Mouse (Mus musculus) kidney, embryonic 14.5 days (tissue): ENCODE data around the gene Snrnp35. TPM values are rescaled to one million over a fixed set of nuclear protein-coding genes. Genes with fewer than 3 reads are reported as not detected.

ENCODE experiments used
- ATAC-seq: fragments of 200-750 bp; cut with Nextera tagmentation; 2 replicates; pipeline ENCODE4 v1.8.0; 2017; ENCODE audit warnings: moderate number of reproducible peaks, mild to moderate bottlenecking, moderate TSS enrichment, moderate library complexity; ENCODE audit not compliant: low FRiP score, low TSS enrichment
- H3K27ac ChIP-seq: fragments of 300-500 bp; sonication (generic); 2 replicates; pipeline ENCODE4 v1.5.1; 2014; ENCODE audit warnings: low read depth, mild to moderate bottlenecking, low read length, moderate library complexity, mixed read lengths
- H3K27me3 ChIP-seq: fragments of 300-500 bp; sonication (generic); 2 replicates; pipeline ENCODE4 v1.6.1; 2014; ENCODE audit warnings: mild to moderate bottlenecking, low read length; ENCODE audit not compliant: control insufficient read depth, insufficient read depth
- H3K36me3 ChIP-seq: fragments of 300-500 bp; sonication (generic); 2 replicates; pipeline ENCODE4 v1.6.1; 2014; ENCODE audit warnings: low read length, mixed read lengths; ENCODE audit not compliant: control insufficient read depth, insufficient read depth
- H3K4me1 ChIP-seq: fragments of 300-500 bp; sonication (generic); 2 replicates; pipeline ENCODE4 v1.6.1; 2014; ENCODE audit warnings: low read length, mixed read lengths; ENCODE audit not compliant: control insufficient read depth, insufficient read depth
- H3K4me2 ChIP-seq: fragments of 300-500 bp; sonication (generic); replicated peaks from 2 replicates; pipeline ENCODE4 v1.6.1; 2014; ENCODE audit warnings: low read depth, mild to moderate bottlenecking, low read length
- H3K4me3 ChIP-seq: fragments of 300-500 bp; sonication (generic); 2 replicates; pipeline ENCODE4 v1.5.1; 2014; ENCODE audit warnings: mild to moderate bottlenecking, low read length
- H3K9ac ChIP-seq: fragments of 300-500 bp; sonication (generic); 2 replicates; pipeline ENCODE4 v1.6.1; 2014; ENCODE audit warnings: low read depth, mild to moderate bottlenecking, low read length, moderate library complexity
- H3K9me3 ChIP-seq: fragments of 300-500 bp; sonication (generic); 2 replicates; pipeline ENCODE4 v1.6.1; 2016; ENCODE audit warnings: low read length; ENCODE audit not compliant: control insufficient read depth
- WGBS: fragments of 180-500 bp; shearing (Covaris S2); extraction: QIAGEN DNeasy Blood & Tissue Kit; methylation state at CpG from one replicate; pipeline ENCODE4 v1.1.7; 2014; 5-methylcytosine and 5-hydroxymethylcytosine counted together
- polyA plus RNA-seq: library from polyadenylated mRNA; unstranded; fragments of >200 nt; fragmentation: Nextera tagmentation; extraction: Ambion mirVana; gene quantifications from 2 replicates; pipeline ENCODE4 v1.2.1, GENCODE M21; 2014

Snrnp35 gene
- polyA plus RNA-seq, 1 experiment from 2014 or later, result 12.8 TPM

- WGBS, result 82% methylated on average over 1 of the region's 1 CpGs
- H3K9ac ChIP-seq, result no peak overlapping the region
- no peak overlapping the region for H3K4me2 ChIP-seq
- H3K36me3 ChIP-seq, result no peaks in the 10 kb centered on the region
- ATAC-seq, result no peak
- no peak overlapping the region for H3K4me3 ChIP-seq
- no peaks in the 10 kb centered on the region for H3K27me3 ChIP-seq
- peaks cover 3% of the 10 kb centered on the region; the same call in 1 of the 2 replicates for H3K4me1 ChIP-seq
- H3K27ac ChIP-seq, result peak overlapping the region; percentile 71
- H3K9me3 ChIP-seq, result no peaks in the 10 kb centered on the region
Observed at GRCm38 (mm10) chr5:124478873-124479204, 4.1 kb upstream of the Snrnp35 start.

- Histone ChIP-seq H3K4me2 (no peak overlapping the region), H3K9ac (no peak overlapping the region), H3K4me3 (no peak overlapping the region), H3K9me3 (no peaks in the 10 kb centered on the region), H3K27ac (no peak overlapping the region), H3K4me1 (peaks cover 7% of the 10 kb centered on the region), H3K36me3 (peaks cover 3% of the 10 kb centered on the region; the same call in 1 of the 2 replicates), H3K27me3 (no peaks in the 10 kb centered on the region)
- no peak for ATAC-seq
- 63% methylated on average over 4 of the region's 4 CpGs for WGBS
Observed at GRCm38 (mm10) chr5:124480119-124480518, 2.8 kb upstream of the Snrnp35 start.

- no peak overlapping the region for H3K4me3 ChIP-seq
- ATAC-seq, result no peak
- no peak overlapping the region for H3K4me2 ChIP-seq
- H3K9ac ChIP-seq, result no peak overlapping the region
- peaks cover 3% of the 10 kb centered on the region; the same call in 1 of the 2 replicates for H3K36me3 ChIP-seq
- H3K9me3 ChIP-seq, result no peaks in the 10 kb centered on the region
- peaks cover 7% of the 10 kb centered on the region for H3K4me1 ChIP-seq
- WGBS, result 81% methylated on average over 4 of the region's 4 CpGs
- H3K27me3 ChIP-seq, result no peaks in the 10 kb centered on the region
- no peak overlapping the region for H3K27ac ChIP-seq
Observed at GRCm38 (mm10) chr5:124481714-124482113, 1.2 kb upstream of the Snrnp35 start.

- peaks cover 7% of the 10 kb centered on the region for H3K4me1 ChIP-seq
- peak overlapping the region; percentile 99 for H3K27ac ChIP-seq
- no peaks in the 10 kb centered on the region for H3K27me3 ChIP-seq
- WGBS, result 2% methylated on average over 13 of the region's 13 CpGs
- H3K9ac ChIP-seq, result peak overlapping the region; percentile 72
- peak overlapping the region; percentile 73 for H3K4me3 ChIP-seq
- peak overlapping the region; percentile 67 for H3K4me2 ChIP-seq
- peaks cover 3% of the 10 kb centered on the region; the same call in 1 of the 2 replicates for H3K36me3 ChIP-seq
- no peak for ATAC-seq
- H3K9me3 ChIP-seq, result no peaks in the 10 kb centered on the region
Observed at GRCm38 (mm10) chr5:124482436-124482965, 433 bp upstream of the Snrnp35 start.

- ATAC-seq, result peak; percentile 38
- Histone ChIP-seq H3K4me2 (peak overlapping the region; percentile 67), H3K27me3 (no peaks in the 10 kb centered on the region), H3K36me3 (peaks cover 3% of the 10 kb centered on the region; the same call in 1 of the 2 replicates), H3K9ac (peak overlapping the region; percentile 72), H3K27ac (peak overlapping the region; percentile 99), H3K9me3 (no peaks in the 10 kb centered on the region), H3K4me1 (peaks cover 4% of the 10 kb centered on the region), H3K4me3 (peak overlapping the region; percentile 73)
- 7% methylated on average over 15 of the region's 15 CpGs for WGBS
Observed at GRCm38 (mm10) chr5:124483655-124484396, 892 bp downstream of the Snrnp35 start.

GRCm38 (mm10) chr5:124485654-124486053 is 2.7 kb downstream of the Snrnp35 start:
- Histone ChIP-seq H3K27me3 (no peaks in the 10 kb centered on the region), H3K9me3 (no peaks in the 10 kb centered on the region), H3K4me3 (no peak overlapping the region), H3K4me2 (no peak overlapping the region), H3K9ac (no peak overlapping the region), H3K27ac (no peak overlapping the region), H3K4me1 (peaks cover 4% of the 10 kb centered on the region; the same call in 1 of the 2 replicates), H3K36me3 (peaks cover 13% of the 10 kb centered on the region; the same call in 1 of the 2 replicates)
- 96% methylated on average over 5 of the region's 5 CpGs for WGBS
- no peak for ATAC-seq

GRCm38 (mm10) chr5:124488885-124489284 is 6.0 kb downstream of the Snrnp35 start:
- Histone ChIP-seq H3K36me3 (peaks cover 45% of the 10 kb centered on the region), H3K4me1 (peaks cover 4% of the 10 kb centered on the region; the same call in 1 of the 2 replicates), H3K4me3 (no peak overlapping the region), H3K9ac (no peak overlapping the region), H3K9me3 (no peaks in the 10 kb centered on the region), H3K27me3 (no peaks in the 10 kb centered on the region), H3K27ac (no peak overlapping the region), H3K4me2 (no peak overlapping the region)
- no peak for ATAC-seq
- 63% methylated on average over 3 of the region's 3 CpGs for WGBS

GRCm38 (mm10) chr5:124491732-124492131 is 8.8 kb downstream of the Snrnp35 start:
- Histone ChIP-seq H3K36me3 (peaks cover 49% of the 10 kb centered on the region), H3K9ac (no peak overlapping the region), H3K9me3 (no peaks in the 10 kb centered on the region), H3K27ac (no peak overlapping the region), H3K4me3 (no peak overlapping the region), H3K4me2 (no peak overlapping the region), H3K4me1 (no peaks in the 10 kb centered on the region), H3K27me3 (no peaks in the 10 kb centered on the region)
- no peak for ATAC-seq
- WGBS, result 86% methylated on average over 4 of the region's 4 CpGs

GRCm38 (mm10) chr5:124492618-124493017 is 9.7 kb downstream of the Snrnp35 start:
- Histone ChIP-seq H3K27me3 (no peaks in the 10 kb centered on the region), H3K4me2 (no peak overlapping the region), H3K27ac (no peak overlapping the region), H3K36me3 (peaks cover 54% of the 10 kb centered on the region), H3K9ac (no peak overlapping the region), H3K4me3 (no peak overlapping the region), H3K9me3 (no peaks in the 10 kb centered on the region), H3K4me1 (no peaks in the 10 kb centered on the region)
- 85% methylated on average over 4 of the region's 4 CpGs for WGBS
- ATAC-seq, result no peak
